Mouse (Mus musculus): ENCODE results near the gene Sh2d1b1. TPM values are rescaled to one million over a fixed set of nuclear protein-coding genes. Genes with fewer than 3 reads are reported as not detected.
"Not testable (repeated sequence)": the region's sequence is repeated elsewhere in the genome, so short reads cannot be mapped to it uniquely, and the experiment has no call there.

Gene Sh2d1b1
- polyA plus RNA-seq (2016; fragmentation: Nextera tagmentation; extraction: Ambion mirVana): 0.13 and 0.17 TPM in 2 replicates

DNA sequence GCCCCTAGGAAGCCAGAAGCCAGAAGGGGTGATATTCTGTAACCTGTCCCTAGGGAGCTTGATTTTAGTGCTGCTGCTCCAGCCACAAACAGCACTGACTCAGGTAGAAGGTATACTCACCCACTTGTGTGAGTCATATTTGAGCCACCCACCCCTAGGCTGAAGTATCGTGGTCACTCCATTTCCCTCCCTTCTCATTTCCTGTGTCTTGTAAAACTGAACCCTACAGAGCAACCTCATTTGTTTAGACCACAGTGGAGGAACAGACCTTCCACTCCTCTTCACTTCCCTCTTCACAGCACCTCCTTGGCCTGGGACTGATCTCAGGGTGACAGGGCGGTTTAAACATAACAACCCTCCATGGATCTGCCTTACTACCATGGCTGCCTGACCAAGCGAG lies at the start of gene Sh2d1b1:
Gene Sh2d1b1, plus strand, starts transcription at position 305 of the 400 bp plus-strand sequence.
- Histone ChIP-seq H3K9me3 (replicated peaks) (no peaks in the 10 kb centered on the region), H3K4me3 (no peak within 1 kb of the TSS), H3K36me3 (no peaks in the 10 kb centered on the region), H3K4me2 (no peak within 1 kb of the TSS), H3K27me3 (replicated peaks) (no peaks in the 10 kb centered on the region), H3K9ac (no peak within 1 kb of the TSS), H3K27ac (no peak within 1 kb of the TSS), H3K4me1 (no peaks in the 10 kb centered on the region)
- 51% methylated on average over 2 of the region's 3 CpGs for WGBS (ENCODE audit: insufficient replicate concordance)
- no peak for ATAC-seq

DNA sequence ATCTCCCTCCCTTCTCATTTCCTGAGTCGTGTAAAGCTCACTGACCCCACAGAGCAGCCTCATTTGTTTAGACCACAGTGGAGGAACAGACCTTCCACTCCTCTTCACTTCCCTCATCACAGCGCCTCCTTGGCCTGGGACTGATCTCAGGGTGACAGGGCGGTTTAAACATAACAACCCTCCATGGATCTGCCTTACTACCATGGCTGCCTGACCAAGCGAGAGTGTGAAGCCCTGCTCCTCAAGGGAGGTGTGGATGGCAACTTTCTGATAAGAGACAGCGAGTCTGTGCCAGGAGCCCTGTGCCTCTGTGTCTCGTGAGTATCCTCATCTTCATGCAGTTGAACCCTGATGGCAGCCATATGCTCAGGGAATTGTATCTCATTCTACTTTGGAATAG lies 44.4 kb upstream of the Sh2d1b1 start, which contains the start of gene Sh2d1b2:
Gene Sh2d1b2, plus strand, starts transcription at position 62 of the 400 bp plus-strand sequence.
- not testable (repeated sequence) for H3K36me3 ChIP-seq; ATAC-seq; H3K4me3 ChIP-seq; H3K9ac ChIP-seq; H3K27me3 ChIP-seq (replicated peaks); H3K4me1 ChIP-seq; H3K27ac ChIP-seq; H3K9me3 ChIP-seq (replicated peaks); H3K4me2 ChIP-seq
- WGBS (ENCODE audit: insufficient replicate concordance): 52% methylated on average over 6 of the region's 6 CpGs

DNA sequence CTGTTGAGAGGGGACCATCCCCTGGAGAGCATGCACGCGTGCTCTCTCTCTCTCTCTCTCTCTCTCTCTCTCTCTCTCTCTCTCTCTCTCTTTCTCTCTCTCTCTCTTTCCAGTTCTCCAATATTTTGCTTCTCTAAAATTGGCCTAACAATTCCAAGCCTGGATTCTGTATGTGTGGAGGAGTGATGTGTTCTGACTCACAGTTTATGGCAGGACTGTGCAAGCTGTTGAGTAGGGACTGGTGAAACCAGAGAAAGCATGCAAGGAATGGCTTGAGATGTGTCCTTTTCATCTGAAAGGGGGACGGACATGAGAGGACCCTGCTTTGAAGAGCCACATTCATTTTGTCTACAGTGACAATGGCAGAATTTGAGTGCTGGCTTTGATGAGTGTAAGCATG lies 32.1 kb upstream of the Sh2d1b1 start:
- no peaks in the 10 kb centered on the region for H3K9me3 ChIP-seq (replicated peaks)
- H3K9ac ChIP-seq: no peak overlapping the region
- no peaks in the 10 kb centered on the region for H3K4me1 ChIP-seq
- no peak overlapping the region for H3K4me2 ChIP-seq
- 70% methylated on average over 3 of the region's 3 CpGs for WGBS (ENCODE audit: insufficient replicate concordance)
- H3K27ac ChIP-seq: no peak overlapping the region
- H3K27me3 ChIP-seq (replicated peaks): no peaks in the 10 kb centered on the region
- H3K4me3 ChIP-seq: no peak overlapping the region
- ATAC-seq: no peak
- H3K36me3 ChIP-seq: no peaks in the 10 kb centered on the region

DNA sequence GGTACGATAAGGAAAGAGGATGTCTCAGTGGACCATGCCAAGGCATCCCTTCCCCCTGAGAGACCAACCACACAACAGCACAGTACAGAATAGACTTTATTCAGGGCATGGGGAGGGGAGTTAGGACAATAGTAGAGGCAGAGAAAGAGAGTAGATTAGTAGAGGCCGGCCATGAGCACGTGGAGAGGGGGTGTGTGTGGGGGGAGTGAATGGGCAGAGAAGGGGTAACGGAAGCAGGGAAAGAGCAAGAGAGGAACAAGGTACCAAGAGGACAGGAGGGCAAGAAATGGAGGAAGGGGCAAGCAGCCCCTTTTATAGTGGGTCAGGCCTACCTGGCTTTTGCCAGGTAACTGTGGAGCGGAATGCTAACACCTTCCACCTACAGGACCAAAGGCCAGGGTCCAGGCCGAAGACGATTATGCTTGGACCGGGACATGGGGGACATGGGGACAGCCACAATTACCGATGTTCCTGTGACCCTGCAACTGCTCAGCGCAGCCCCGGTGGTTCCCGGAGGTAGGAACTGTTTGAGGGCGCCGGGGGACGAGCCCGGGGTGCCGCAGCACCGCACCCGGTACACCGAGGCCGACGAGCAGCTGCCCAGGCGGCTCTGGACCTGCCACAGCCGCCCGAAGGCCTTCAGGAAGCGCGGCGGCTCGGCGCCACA lies 22.1 kb upstream of the Sh2d1b1 start:
- ATAC-seq: peak; percentile 60
- Histone ChIP-seq H3K9me3 (replicated peaks) (0 out of 2 replicates have a peak, but pooled peaks cover 4% of the 10 kb centered on the region), H3K4me2 (peak overlapping the region; percentile 67), H3K27me3 (replicated peaks) (peaks cover 8% of the 10 kb centered on the region; the same call in 1 of the 2 replicates), H3K27ac (no peak overlapping the region), H3K4me3 (peak overlapping the region; percentile 64), H3K9ac (peak overlapping the region; percentile 70), H3K36me3 (no peaks in the 10 kb centered on the region), H3K4me1 (0 out of 2 replicates have a peak, but pooled peaks cover 7% of the 10 kb centered on the region)
- 27% methylated on average over 30 of the region's 30 CpGs for WGBS (ENCODE audit: insufficient replicate concordance)

DNA sequence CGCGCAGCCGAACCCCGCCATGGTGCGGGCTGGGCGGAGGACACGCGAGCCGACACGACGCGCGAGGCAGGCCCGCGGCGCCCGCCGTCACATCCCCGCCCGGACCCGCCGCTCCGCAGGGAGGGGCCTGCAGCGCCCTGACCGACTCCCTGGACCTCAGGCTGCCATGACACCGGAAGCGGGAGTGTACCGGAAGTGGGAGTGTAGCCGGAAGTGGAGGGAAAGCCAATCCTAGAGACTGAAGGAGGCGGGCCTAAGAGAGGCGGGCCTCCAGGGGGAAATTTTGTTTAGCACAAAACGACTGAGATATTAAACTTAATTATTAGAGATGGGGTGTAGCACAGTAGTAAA lies 21.6 kb upstream of the Sh2d1b1 start:
- ATAC-seq: peak; percentile 83
- Histone ChIP-seq H3K4me1 (0 out of 2 replicates have a peak, but pooled peaks cover 7% of the 10 kb centered on the region), H3K4me2 (peak overlapping the region; percentile 67), H3K27ac (no peak overlapping the region), H3K9ac (peak overlapping the region; percentile 70), H3K36me3 (no peaks in the 10 kb centered on the region), H3K27me3 (replicated peaks) (peaks cover 8% of the 10 kb centered on the region; the same call in 1 of the 2 replicates), H3K4me3 (peak overlapping the region; percentile 64), H3K9me3 (replicated peaks) (0 out of 2 replicates have a peak, but pooled peaks cover 4% of the 10 kb centered on the region)
- 21% methylated on average over 31 of the region's 32 CpGs for WGBS (ENCODE audit: insufficient replicate concordance)

DNA sequence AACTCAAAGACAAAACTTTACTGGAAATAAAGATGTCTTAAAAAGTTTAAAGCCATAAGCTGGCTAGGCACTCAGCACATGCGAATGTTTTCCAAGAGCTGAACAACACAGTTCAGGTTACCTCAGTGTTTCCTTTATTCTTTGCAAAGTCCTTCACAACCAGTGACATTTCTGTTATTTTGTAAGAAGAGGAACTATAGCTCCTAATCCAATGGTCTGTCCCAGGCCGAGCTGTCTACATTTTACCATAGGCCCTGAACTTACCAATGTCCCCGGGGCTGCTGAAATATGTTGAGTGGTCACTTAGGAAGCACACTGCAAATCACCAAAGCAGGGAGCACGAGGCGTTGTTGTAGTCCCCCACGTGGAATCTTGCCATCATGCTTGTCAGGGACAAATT lies 6.8 kb upstream of the Sh2d1b1 start:
- no peak overlapping the region for H3K4me3 ChIP-seq
- H3K4me1 ChIP-seq: no peaks in the 10 kb centered on the region
- no peak overlapping the region for H3K4me2 ChIP-seq
- H3K27ac ChIP-seq: no peak overlapping the region
- no peaks in the 10 kb centered on the region for H3K27me3 ChIP-seq (replicated peaks)
- ATAC-seq: no peak
- H3K36me3 ChIP-seq: no peaks in the 10 kb centered on the region
- H3K9ac ChIP-seq: no peak overlapping the region
- H3K9me3 ChIP-seq (replicated peaks): no peaks in the 10 kb centered on the region
- WGBS (ENCODE audit: insufficient replicate concordance): 62% methylated on average over 6 of the region's 6 CpGs

DNA sequence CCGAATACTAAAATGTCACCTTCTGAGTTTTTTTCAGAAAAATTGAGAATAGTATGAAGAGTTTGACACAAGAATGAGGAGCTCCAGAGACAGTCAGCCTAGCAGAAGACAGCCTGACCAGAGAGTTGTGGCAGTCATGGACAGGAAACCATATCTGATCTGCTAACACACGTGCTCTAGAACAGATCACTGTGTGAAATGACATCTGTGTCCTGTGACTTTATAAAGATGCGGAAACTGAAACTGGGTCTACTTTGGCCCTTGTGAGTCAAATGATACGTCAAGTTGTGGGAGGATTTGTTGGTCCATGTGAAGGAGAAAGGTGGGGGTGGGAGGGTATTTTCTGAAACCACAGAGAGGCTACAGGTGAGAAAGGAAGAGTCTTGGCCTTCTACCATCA lies 6.4 kb upstream of the Sh2d1b1 start:
- Histone ChIP-seq H3K9me3 (replicated peaks) (no peaks in the 10 kb centered on the region), H3K27me3 (replicated peaks) (no peaks in the 10 kb centered on the region), H3K36me3 (no peaks in the 10 kb centered on the region), H3K4me3 (no peak overlapping the region), H3K27ac (no peak overlapping the region), H3K9ac (no peak overlapping the region), H3K4me2 (no peak overlapping the region), H3K4me1 (no peaks in the 10 kb centered on the region)
- ATAC-seq: no peak
- 51% methylated on average over 4 of the region's 4 CpGs for WGBS (ENCODE audit: insufficient replicate concordance)

DNA sequence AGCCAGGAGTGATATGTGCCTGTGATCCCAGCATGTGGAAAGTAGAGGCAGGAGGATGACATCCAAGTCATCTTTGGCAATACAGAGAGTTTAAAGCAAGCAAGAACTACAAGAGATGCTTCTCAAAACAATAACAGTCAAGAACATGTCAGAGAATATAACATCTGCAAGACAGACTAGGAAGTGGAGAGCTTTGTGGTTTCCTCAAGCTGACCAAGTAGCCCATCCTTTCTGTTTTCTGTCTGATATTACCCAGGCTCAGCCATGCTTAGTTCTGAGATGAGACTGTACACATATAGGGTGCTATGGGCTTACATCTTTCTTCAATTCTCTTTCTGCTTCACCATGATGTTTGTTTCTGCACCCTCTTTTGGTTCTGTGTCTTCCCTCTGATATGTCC lies 3.9 kb upstream of the Sh2d1b1 start:
- Histone ChIP-seq H3K27ac (no peak overlapping the region), H3K36me3 (no peaks in the 10 kb centered on the region), H3K4me1 (no peaks in the 10 kb centered on the region), H3K9ac (no peak overlapping the region), H3K27me3 (replicated peaks) (no peaks in the 10 kb centered on the region), H3K4me3 (no peak overlapping the region), H3K9me3 (replicated peaks) (no peaks in the 10 kb centered on the region), H3K4me2 (no peak overlapping the region)
- no peak for ATAC-seq

DNA sequence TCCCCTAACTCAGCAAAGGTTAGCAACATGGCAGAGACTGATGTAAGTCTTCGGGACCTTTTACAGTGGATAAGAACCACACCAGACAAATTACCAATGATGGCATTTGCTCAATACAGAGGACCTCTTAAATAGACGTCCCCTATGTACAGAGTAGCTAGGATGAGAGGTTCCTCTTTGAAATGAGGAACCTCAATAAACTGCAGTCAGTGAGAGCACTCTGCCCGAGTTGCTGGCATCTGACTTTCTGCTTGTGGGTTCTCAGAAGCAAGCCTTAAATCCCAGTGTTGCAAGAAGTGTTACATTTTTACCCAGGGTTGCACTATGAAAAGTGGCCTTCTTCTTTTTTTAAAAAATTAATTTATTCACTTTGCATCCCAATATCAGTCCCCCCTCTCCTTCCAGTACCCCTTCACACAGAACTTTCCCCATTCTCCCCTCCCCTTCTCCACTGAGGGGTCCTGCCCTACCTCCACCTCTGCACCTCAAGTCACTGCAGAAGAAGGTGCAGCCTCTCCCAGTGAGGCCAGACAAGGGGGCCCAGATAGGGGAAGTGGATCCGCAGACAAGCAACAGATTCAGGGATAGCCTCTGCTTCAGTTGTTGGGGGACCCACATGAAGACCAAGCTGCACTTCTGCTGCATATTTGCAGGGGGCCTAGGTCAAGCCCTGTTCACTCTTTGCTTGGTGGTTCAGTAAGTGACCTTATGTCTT lies 5.5 kb downstream of the Sh2d1b1 start:
- no peak overlapping the region for H3K27ac ChIP-seq
- H3K9me3 ChIP-seq (replicated peaks): no peaks in the 10 kb centered on the region
- H3K36me3 ChIP-seq: no peaks in the 10 kb centered on the region
- H3K4me2 ChIP-seq: no peak overlapping the region
- 33% methylated on average over 4 of the region's 4 CpGs for whole genome bisulfite sequencing (ENCODE audit: insufficient replicate concordance)
- no peaks in the 10 kb centered on the region for H3K27me3 ChIP-seq (replicated peaks)
- no peak overlapping the region for H3K9ac ChIP-seq
- H3K4me3 ChIP-seq: no peak overlapping the region
- no peak for ATAC-seq
- no peaks in the 10 kb centered on the region for H3K4me1 ChIP-seq

DNA sequence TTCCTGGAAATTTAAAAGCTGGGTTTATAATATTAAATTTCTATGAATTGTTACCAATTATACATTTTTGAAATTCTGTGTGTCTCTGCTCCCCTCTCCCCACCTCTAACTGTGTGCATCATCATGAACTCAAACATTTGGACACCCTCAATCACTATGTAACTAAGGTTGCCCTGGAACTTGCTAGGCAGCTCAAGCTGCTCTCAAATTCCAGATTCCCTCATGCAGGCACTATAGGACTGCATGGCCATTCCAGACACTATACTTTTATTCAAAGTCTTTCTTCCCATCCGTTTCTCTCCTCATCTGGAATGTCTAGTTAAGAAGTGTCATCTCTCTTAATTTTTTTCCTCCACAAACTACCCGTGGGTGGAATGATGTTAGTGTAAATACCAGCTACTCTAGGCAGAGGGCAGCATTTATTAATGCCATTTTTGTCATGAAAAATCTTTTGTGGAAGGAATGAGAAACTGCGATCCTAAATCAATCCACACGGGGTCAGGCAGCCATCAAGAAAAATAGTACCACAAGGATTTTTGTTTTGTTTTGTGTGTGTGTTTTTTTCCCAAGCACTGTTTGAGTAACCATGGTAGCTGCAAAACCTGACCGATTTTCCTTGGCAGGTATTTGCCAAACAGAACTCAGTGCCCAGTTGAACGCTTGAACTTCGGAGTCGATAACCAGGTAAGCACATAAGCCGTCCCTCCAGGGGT lies 15.3 kb downstream of the Sh2d1b1 start:
- H3K4me2 ChIP-seq: no peak overlapping the region
- ATAC-seq: no peak
- H3K9me3 ChIP-seq (replicated peaks): no peaks in the 10 kb centered on the region
- no peak overlapping the region for H3K4me3 ChIP-seq
- no peaks in the 10 kb centered on the region for H3K36me3 ChIP-seq
- H3K27me3 ChIP-seq (replicated peaks): no peaks in the 10 kb centered on the region
- no peak overlapping the region for H3K27ac ChIP-seq
- no peak overlapping the region for H3K9ac ChIP-seq
- WGBS (ENCODE audit: insufficient replicate concordance): 43% methylated on average over 9 of the region's 9 CpGs
- no peaks in the 10 kb centered on the region for H3K4me1 ChIP-seq

DNA sequence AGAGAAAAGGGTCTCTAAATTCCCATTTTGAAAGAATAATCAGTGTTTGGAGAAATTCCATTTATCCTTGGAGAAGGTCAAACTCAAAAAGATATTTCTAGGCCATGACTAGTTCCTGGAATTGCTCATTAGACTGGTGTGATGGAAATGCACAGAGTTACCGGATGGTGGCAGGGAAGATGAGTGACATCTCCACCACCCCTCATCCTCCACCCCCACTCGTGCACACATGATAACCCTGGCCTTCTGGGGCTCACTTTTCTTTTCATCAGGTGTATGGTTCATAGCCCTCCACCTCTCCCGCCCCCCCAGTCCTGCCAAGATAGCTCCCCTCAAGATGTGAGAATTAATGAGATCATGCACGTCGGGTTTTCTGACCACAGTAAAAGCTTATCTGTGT lies 16.1 kb downstream of the Sh2d1b1 start:
- no peak overlapping the region for H3K9ac ChIP-seq
- H3K9me3 ChIP-seq (replicated peaks): no peaks in the 10 kb centered on the region
- no peak overlapping the region for H3K4me2 ChIP-seq
- no peaks in the 10 kb centered on the region for H3K36me3 ChIP-seq
- H3K27ac ChIP-seq: no peak overlapping the region
- H3K4me3 ChIP-seq: no peak overlapping the region
- ATAC-seq: no peak
- WGBS (ENCODE audit: insufficient replicate concordance): 51% methylated on average over 5 of the region's 5 CpGs
- H3K27me3 ChIP-seq (replicated peaks): no peaks in the 10 kb centered on the region
- no peaks in the 10 kb centered on the region for H3K4me1 ChIP-seq
